Mouse (Mus musculus): Measurements from ENCODE around the gene St6galnac6. TPM values are rescaled to one million over a fixed set of nuclear protein-coding genes. Genes with fewer than 3 reads are reported as not detected.

Gene St6galnac6
- total RNA-seq, 2 experiments from 2014 or later = 134 to 142 TPM

DNA sequence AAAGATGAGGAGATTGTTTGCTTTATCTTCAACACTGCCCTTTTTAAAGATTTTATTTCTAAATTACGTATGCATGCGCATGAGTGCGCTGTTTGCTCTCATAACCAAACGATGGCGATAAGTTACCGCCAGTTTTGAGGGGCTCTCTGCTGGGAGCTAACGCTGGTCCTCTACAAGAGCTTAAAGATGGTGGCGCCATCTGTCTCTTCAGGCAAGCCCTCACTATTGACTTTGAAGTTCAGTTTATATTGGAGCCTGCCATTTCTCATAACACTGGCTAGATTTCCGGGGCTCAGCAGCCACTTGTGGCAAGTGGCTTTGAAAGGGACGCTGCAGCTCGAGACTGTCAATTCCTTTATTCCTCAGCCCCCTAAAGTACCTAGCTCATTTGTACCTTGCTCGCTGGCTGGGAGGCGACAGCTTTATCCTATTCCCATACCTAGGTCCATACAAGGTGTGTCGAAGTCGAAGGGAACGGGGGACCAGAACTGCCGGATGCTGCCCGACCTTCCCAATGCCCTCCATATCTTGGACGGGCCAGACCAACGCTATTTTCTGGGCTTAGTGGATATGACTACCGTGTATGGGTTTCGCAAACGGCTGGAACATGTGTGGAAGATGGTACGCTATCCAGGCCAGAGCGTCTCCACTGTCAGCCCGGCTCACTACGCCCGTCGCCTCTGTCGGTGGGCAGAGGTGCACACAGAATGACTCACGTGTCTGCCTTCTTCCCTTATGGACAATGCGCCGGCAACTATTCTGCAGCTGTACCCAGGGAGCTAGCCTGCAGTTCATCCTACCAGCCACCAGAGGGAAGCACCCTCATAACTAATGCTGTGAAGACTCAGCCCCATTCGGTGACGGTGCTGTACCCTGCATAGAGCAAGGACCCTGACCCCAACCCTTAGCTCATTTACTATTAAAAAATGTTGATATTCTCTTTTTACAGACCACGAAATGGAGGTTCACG is 16.4 kb upstream of the St6galnac6 start:
- peak; percentile 71 to 96 for DNase-seq (ENCODE audit: low spot score in 2 of 2)

DNA sequence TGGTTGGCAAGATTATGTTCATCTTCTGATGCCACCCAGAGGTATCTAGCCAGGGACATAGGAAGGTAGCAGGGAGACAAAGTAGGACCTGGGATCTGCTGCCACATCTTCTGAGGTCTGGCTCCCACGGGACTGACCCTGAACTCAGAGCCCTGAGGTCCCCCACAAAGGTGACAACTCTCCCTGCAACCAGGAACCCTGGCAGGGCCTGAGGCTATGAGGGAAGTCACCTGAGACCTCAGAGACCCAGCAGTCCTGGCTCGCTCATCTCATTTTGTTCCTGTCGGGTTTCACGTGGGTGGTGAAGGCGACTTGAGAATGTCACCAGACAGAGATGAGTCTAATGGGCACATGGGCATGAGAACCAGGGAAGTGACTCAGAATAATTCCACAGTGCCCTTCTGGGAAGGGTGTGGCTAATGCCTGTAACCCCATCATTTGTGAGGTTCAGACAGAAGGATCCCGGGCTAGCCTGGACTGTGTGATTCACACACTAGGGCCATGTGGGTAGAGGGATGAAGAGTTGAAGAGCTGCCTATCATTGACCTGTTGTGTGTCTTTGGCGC is 14.3 kb upstream of the St6galnac6 start:
- no peak for DNase-seq (ENCODE audit: low spot score in 2 of 2)

DNA sequence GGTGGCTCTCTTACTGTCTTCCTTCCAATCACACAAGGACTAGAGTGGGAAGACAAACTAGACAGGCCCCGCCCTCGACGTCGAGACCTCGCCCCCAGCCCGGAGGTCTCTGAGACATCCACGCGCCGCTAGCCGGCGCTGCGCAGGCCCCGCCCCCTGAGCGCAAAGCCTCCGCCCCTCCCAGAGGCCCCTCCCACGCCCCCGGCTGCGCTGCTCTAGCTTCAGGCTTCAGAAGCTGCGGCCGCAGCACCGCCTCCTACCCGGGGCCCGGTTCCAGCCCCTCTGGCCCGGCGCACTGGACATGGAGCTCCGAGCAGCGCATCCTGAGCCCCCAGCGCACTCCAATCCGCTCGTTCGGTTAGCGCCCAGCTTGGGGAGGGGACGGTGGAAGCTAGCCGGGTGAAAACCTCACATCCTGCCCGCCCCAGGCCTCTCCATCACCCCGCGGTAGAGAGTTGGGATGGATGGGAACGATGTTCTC is 12.6 kb upstream of the St6galnac6 start, which contains the start of gene St6galnac4:
Gene St6galnac4 (plus strand): TSS at position 225 of the 481 bp plus-strand sequence.
- peak; percentile 82 to 92 for DNase-seq (ENCODE audit: low spot score in 2 of 2)

DNA sequence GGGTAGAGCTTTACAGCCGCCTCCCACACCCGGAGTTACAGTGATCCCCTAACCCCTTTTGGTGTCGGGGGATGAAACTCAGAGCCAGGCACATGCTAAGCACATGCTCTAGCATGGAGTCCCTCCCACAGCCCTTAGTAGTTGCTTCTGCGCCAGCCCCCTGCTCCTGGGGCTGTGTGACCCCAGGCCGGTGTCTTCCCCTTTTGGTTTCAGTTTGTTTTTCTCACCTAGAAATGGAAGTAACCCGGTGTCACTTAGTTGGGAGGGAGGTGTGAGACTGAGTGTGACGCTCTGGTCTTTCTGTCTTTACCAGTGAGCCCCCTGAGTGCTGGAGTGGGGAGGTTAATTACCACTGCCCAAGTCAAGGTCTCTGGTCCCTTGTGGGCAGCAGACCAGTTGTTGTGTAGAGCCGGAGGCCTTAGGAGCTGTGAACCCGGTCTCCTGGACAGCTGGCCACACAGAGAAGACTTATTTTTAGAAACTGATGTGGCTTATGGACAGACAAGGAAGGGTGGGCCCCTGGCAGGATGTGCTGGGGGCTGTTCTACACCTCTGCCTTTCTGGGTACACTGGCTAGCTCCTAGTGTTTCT is 11.7 kb upstream of the St6galnac6 start:
- DNase-seq (ENCODE audit: low spot score in 2 of 2) = no peak

DNA sequence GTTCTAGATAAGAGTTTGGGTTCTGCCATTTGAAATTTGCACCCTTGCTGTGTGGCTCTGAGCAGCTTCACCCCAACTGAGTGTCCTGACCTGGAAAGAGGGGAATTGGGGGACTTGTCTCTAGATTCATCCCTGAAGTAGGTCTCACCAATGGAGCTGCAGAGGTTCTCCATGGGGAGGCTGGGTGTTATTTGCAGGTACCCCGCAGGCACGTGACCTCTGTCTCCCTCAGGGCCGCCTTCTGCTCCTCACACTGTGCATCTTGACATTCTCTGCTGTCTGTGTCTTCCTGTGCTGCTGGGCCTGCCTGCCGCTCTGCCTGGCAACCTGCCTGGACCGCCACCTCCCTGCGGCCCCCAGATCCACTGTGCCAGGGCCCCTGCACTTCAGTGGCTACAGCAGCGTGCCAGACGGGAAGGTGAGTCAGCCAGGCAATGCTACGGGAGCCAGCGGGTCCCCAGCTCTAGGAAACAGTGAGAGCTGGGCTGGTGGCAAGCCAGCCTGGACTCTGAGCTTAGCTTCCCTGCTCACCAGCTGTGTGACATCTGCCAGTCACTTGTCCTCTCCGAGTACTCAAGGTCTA is 10.2 kb upstream of the St6galnac6 start:
- peak in 1 of 2 experiments; percentile 67 for DNase-seq (ENCODE audit: low spot score in 2 of 2)

DNA sequence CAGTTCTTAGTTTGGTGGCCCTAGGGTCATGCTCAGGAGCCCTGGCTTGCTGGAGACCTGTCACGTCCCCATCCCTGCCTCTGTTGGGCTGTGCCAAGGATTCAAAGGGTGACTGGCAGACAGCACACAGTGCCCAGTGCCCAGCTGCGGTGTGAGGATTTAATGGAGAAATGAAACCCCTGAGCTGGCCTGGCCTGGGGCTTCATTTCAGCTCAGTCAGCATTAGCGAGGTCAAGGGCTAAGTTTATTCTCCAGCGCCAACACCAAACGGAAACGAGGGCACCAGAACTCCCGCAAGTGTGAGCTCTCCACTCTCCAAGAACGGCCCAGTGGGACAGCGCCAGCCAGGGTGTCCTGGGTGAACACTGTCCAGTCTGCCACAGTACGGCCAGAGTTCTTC is 9.3 kb upstream of the St6galnac6 start:
- DNase-seq (ENCODE audit: low spot score in 2 of 2) = no peak

DNA sequence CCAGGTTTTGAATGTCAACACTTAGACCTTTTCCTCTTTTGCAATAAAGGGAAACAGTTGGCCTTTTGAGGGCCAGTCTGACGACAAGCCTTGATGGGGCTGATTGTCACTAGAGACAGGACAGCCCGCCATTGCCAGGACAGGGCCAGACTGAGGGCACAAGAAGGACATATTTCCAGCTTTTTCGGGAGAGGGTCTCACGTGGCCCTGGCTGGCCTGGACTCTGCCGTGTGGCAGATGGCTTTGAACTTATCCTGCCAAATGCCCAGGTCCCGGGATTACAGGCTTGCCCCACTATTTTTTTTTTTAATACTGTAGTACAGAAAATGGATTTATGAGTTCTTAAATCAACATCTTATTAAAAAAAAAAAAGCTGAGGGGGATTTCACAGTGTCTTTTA is 8.3 kb upstream of the St6galnac6 start:
- no peak for DNase-seq (ENCODE audit: low spot score in 2 of 2)

DNA sequence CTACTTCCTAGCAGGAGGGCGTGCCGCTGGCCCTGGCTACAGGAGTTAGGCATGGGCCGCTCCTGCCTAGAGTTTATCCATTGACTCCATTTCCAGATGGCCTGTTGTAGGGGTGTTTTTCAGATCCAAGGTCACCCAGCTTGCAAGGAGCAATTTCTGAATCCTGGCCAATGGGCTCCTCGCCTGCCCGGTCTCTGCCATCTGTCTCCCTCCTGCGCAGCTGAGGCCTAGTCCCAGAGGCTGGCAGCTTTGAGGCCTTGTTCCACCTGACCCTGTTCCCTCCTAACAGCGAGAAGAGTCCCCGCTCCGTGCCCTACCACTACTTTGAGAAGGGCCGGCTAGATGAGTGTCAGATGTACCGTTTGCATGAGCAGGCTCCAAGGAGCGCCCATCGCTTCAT is 2.8 kb upstream of the St6galnac6 start:
- DNase-seq (ENCODE audit: low spot score in 2 of 2) = no peak

DNA sequence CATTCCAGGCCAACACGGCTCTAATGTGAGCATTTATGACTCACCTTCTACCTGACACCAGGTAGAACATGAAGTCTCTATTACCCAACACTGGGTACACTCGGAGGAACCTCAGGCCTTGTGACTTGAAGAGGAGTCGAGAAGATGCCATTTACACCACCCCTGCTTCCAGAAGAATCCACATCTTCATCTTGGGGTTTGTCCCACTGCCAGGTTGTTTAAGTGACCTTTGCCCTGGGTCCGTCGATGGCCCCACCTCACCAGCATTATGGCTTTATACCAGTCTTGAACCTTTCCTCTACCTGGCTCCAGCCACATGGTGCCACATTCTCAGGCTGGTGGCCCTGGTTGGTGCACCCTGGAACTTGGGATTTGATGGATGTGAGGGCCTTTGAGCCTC is 2.3 kb upstream of the St6galnac6 start:
- no peak for DNase-seq (ENCODE audit: low spot score in 2 of 2)

DNA sequence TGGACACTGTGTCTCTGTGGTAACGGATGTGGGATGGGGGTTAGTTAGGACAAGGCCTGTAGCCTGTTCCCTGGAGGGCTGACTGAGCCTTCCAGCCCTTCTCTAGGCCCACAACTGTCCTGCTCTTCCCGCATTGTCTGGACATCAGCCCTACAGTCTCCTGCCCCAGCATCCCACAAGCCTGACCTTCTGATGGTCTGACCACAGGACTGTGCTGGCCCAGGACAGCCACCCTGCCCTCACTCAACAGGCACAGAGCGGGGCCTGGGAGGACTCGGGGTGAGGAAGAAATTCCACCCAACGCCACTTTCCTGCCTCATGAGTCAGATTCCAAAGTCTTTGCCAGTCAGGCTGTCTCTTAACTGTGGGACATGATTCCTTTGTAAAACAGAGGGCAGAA is 1.8 kb upstream of the St6galnac6 start:
- DNase-seq (ENCODE audit: low spot score in 2 of 2) = no peak

DNA sequence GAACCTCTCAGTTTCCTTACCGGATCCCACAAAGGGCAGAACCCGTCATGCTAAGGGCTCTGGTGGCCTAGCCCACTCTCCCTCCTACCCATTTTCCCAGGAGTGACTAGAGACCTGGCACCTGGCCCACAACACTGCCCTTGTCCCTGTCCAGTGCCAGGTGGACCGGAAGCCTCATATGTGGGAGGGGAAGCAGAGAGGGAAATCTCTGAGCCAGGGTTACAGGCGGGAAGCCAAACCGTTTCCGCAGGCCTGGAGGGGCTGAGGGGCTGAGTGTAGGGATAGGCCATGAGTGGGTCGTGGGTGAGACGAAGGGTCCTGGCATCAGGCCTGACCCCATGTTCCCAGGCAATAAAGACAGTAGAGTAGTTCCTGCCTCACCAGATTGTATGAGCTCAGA is 1.0 kb upstream of the St6galnac6 start:
- DNase-seq (ENCODE audit: low spot score in 2 of 2) = no peak

DNA sequence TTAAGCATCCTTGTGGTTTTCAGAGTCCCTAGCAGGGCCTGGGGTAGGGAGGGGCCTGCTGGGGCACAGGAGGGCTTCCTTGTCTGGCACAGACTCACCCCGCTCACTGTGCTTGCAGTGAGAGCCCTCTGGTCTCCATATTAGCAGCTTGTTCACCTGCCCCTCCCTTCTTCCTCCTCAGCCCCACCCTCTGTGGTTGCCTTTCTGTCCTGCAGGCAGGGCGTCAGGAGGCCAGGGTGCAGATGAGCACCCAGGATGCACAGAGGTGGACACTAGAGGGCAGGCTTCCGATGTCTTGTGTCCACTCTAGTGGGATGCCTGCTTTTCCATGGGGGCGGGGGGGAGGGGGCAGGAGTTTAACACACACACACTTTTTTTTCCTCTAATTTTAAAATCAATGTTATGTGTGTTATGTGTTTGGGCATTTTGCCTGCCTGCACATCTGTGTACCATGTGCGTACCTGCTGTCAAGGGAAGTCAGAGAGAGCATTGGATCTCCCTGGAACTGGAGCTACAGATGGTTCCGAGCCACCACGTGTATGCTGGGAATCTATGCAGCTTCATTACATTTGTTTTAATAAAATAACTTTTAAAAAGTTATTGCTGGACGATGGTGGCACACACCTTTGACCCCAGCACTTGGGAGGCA is 2.0 kb downstream of the St6galnac6 start:
- DNase-seq (ENCODE audit: low spot score in 2 of 2) = no peak

DNA sequence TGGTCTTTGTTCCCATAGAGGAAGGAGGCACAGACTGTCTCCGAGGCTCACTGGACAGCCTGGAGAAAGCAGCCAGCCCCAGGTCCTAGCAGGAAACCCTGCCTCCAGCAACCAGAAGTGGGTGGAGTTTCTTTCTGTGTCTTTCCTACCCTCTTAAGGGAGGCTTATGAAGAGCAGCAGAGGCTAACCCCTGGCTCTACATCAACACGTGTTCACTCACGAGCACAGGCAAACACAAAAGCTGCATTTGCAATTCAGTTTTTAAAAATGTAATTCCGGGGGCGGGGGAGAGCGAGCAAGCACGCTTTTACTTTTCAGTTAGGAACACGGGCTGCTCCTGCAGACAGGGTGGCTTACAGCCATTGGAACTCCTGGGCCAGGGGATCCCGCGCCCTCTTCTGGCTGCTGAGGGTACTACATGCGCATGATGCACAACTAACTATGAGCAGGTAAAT is 3.1 kb downstream of the St6galnac6 start:
- peak; percentile 74 to 96 for DNase-seq (ENCODE audit: low spot score in 2 of 2)

DNA sequence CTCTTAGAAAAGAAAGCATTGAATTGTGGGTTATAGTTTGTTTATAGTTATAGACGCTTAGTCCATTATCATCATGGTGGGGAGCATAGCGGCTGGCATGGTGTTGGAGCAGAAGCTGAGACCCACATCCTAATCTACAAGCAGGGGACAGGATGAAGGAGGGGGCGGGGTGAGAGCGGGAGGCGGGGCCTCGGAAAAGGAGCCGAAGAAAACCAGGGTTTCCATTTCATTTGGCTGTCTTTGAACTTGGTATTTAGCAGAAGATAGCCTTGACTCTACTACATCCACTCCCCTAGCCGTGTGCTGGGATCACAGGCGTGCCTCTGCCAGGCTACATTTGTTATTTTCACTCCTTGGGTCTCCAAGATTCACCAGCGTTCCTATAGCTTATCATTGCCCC is 5.1 kb downstream of the St6galnac6 start:
- DNase-seq (ENCODE audit: low spot score in 2 of 2) = no peak

DNA sequence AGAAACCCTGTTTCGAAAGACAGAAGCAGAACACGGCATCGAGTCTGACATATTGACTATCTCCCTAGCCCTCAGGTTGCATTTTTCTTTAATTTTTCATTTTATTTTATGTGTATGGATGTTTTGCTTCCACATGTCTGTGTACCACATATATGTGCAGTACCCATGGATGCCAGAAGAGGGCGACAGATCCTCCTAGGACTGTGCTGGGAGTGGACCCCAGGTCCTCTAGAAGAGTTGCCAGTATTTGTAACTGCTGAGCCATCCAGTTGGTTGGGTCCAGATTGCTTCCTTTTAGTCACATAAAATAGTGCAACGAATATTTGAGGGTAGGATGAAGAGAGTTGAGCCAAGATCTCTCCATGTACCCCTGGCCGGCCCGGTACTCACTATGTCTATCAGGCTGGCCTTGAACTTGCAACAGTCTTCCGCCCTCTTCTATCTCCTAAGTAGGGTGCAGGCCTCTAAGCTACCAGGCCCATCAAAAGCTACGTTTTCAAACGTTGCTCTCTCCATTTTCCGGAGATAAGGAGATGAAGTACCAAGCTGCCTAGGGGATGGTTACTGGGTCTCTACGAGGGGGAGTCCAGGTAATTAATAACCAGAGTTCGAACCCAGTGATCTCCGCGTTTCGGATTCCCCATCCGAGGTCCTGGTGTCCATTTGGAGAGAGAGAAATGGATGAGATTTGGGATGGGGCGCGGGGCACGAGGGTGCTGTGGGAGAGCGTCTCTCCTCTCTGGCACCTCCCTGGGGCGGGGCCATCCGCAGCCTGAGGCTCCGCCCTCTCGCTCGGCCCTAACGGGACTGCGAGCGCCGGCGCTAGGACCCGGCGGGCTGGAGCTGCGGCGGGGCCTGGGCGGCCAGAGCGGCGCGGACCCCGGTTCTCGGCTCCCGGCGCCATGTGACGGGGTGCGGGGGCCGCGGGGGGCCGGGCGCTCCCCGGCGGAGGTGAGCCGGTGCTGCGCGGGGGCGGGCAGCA is 6.9 kb downstream of the St6galnac6 start:
- peak; percentile 76 to 86 for DNase-seq (ENCODE audit: low spot score in 2 of 2)

DNA sequence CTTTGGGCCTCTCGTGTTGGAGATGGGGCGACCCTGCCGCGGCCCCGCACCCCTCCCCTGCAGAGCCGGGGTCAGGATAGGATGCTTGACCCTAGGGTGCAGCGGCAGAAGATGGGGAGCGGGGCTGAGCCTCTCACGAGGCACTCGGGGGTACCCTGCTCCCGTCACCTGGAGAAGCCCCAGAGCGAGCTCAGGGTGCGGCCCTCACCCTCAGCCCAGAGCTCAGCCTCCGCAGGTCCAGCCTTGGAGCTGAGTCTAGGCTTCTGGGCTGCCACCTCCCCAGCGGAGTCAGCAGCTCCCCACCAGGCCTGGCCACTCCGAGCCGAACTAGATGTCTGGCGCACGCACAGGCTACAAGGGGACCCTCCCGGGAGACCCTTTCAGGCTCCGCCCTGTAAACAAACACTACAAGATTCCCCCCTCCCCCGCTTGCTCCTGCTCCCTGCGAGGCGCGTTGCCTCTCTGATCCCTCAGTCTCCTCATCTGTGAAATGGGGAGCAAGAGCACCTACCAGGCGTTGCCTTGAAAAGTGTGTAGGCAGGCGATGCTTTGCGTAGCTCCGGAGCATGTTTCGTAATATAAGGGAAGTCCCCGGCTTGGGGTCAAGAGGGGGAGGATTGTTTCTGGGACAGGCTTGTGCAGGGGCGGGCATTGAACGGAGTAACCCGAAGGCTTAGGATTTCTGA is 7.9 kb downstream of the St6galnac6 start:
- no peak for DNase-seq (ENCODE audit: low spot score in 2 of 2)

DNA sequence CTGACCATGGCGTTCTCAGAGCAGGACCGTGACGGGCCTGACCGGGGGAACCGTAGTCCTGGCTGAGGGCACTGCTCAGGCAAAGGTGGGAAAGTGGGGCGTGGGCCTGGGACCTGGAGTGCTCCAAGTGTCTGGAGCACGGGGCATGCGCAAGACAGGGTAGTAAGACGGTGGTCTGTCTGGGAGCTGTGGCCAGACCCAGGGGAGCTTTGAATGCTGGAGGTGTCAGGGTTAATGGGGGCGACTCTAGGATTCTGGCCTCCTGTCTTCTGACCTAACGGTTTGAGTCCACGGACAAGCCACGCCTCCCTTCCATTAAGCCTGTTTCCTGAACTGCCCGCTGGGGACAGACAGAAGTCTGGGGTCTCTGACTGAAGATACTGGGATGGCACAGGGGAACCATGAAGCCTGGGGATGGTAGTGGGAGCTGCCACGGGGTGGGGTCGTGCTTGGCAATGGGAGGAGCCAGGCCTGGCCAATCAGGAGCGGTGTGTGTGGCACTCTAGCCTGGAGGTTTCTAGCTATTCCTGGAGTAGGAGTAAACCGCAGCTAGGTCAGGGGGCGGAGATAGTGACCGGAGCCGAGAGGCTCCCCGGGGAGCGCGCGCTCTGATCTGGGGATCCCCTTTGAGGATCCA is 8.8 kb downstream of the St6galnac6 start:
- no peak for DNase-seq (ENCODE audit: low spot score in 2 of 2)

DNA sequence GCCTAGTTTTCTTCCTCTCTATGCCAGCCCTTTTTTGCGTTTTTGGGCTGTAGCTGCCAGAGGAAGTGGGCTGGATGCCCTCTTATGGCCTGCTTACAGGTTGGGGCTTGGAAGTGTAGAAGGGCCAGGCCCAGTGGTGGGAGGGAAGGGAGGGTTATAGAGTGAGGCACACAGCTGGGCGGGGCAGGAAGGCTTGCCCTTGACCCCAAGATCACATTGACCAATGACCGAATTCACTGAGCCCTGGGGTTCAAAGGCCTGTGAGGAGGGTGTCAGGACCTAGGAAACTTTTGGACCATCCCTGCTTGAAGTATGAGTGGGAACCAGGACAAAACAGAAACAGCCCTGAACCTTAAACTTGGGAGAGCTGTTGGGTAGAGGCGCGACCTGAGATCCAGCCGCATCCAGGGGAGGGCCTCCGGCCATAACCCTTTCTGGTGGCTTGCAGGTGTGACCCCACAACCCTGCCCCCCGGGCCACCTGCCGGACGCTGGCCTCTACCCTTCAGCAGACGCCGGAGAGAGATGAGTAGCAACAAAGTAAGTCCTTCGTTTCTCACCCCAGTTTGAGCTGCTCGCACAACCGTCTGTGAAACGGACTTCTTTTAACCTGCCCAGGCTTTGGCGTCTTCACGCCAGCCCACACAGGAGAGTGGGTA is 9.4 kb downstream of the St6galnac6 start:
- no peak for DNase-seq (ENCODE audit: low spot score in 2 of 2)
